Mouse (Mus musculus) liver, embryonic 11.5 days (tissue): ENCODE results near the gene Olfml3. TPM values are rescaled to one million over a fixed set of nuclear protein-coding genes. Genes with fewer than 3 reads are reported as not detected.

Experiments
- ATAC-seq: fragments of 200-750 bp; cut with Nextera tagmentation; replicated peaks from 2 replicates; pipeline ENCODE4 v1.8.0; 2017; ENCODE audit warnings: moderate number of reproducible peaks, mild to moderate bottlenecking, moderate TSS enrichment, moderate library complexity; ENCODE audit not compliant: low FRiP score
- DNase-seq: peaks from one replicate; pipeline ENCODE4 v3.0.0-alpha.2; 2017; ENCODE audit warnings: low spot score
- H3K27ac ChIP-seq: fragments of 300-500 bp; sonication (generic); 2 replicates; pipeline ENCODE4 v1.5.1; 2014; ENCODE audit warnings: mild to moderate bottlenecking, low read depth, low read length, control low read depth
- H3K27me3 ChIP-seq: fragments of 300-500 bp; sonication (generic); replicated peaks from 2 replicates; pipeline ENCODE4 v1.6.1; 2014; ENCODE audit warnings: low read length, mixed read lengths; ENCODE audit not compliant: control insufficient read depth, insufficient read depth
- H3K36me3 ChIP-seq: fragments of 300-500 bp; sonication (generic); 2 replicates; pipeline ENCODE4 v1.6.1; 2014; ENCODE audit warnings: mild to moderate bottlenecking, low read length, moderate library complexity, mixed read lengths; ENCODE audit not compliant: control insufficient read depth, insufficient read depth
- H3K4me1 ChIP-seq: fragments of 300-500 bp; sonication (generic); replicated peaks from 2 replicates; pipeline ENCODE4 v1.6.1; 2014; ENCODE audit warnings: low read length, mixed read lengths; ENCODE audit not compliant: control insufficient read depth, insufficient read depth
- H3K4me2 ChIP-seq: fragments of 300-500 bp; sonication (generic); 2 replicates; pipeline ENCODE4 v1.6.1; 2014; ENCODE audit warnings: mild to moderate bottlenecking, control low read depth, moderate library complexity
- H3K4me3 ChIP-seq: fragments of 300-500 bp; sonication (generic); 2 replicates; pipeline ENCODE4 v1.5.1; 2014; ENCODE audit warnings: low read depth, low read length, control low read depth
- H3K9ac ChIP-seq: fragments of 300-500 bp; sonication (generic); 2 replicates; pipeline ENCODE4 v1.6.1; 2014; ENCODE audit warnings: low read depth, low read length, control low read depth
- H3K9me3 ChIP-seq: fragments of 300-500 bp; sonication (generic); 2 replicates; pipeline ENCODE4 v1.6.1; 2016; ENCODE audit warnings: low read length, inconsistent platforms, mixed read lengths; ENCODE audit not compliant: control insufficient read depth
- WGBS: fragments of 180-500 bp; shearing (Covaris S2); extraction: QIAGEN DNeasy Blood & Tissue Kit; methylation state at CpG from one replicate; pipeline ENCODE4 v1.1.7; 2014; 5-methylcytosine and 5-hydroxymethylcytosine counted together
- polyA plus RNA-seq: library from polyadenylated mRNA; unstranded; fragments of >200 nt; fragmentation: Nextera tagmentation; extraction: Ambion mirVana; gene quantifications from 2 replicates; pipeline ENCODE4 v1.2.1, GENCODE M21; 2014

The Olfml3 gene
- polyA plus RNA-seq, 1 experiment from 2014 or later: 8.5 TPM

DNA sequence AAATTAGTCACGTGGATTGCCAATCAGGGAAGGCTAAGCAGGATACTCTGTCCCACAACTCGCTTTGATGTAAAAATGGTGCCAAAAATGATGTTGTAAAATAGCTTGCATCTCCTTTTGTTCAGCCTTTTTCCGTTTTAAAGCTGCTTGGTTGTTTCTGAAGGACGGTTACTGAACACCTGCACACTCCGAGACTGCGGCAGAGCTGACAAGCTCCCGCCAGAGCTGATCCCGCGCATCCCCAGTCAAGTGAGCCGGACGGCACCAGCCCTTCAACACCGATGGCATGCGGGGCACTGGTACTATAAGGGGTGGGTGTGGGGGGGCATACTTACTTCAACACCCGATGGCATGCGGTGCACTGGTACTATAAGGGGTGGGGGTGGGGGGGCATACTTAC lies 36.2 kb upstream of the Olfml3 start:
- no peak for DNase-seq
- Histone ChIP-seq H3K27me3 (no peaks in the 10 kb centered on the region), H3K27ac (no peak overlapping the region), H3K36me3 (peaks cover 20% of the 10 kb centered on the region), H3K9ac (no peak overlapping the region), H3K4me3 (no peak overlapping the region), H3K4me1 (no peaks in the 10 kb centered on the region), H3K9me3 (no peaks in the 10 kb centered on the region), H3K4me2 (no peak overlapping the region)
- 88% methylated on average over 15 of the region's 15 CpGs for WGBS
- no peak for ATAC-seq

DNA sequence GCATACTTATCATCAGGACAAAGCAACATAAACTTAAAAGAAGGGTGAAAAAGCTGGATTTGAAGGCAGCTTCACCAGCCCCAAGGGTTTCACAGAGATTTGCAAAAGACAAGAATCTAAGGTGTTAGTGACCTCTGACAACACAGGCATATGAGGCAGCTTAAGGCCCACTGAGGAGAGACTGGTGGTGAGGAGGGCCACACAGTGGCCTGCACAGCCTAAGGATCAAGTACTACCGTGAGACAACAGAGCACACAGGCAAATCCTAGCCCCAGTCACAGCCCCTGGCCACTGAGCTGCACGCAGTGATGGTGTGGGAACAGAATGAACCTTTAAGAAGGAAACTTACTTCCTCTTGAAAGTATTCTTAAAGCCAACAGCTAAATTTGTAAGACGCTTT lies 35.7 kb upstream of the Olfml3 start:
- ATAC-seq (no peak), DNase-seq (no peak)
- H3K27ac ChIP-seq: no peak overlapping the region
- H3K9me3 ChIP-seq: no peaks in the 10 kb centered on the region
- 85% methylated on average over 3 of the region's 3 CpGs for WGBS
- H3K4me1 ChIP-seq: no peaks in the 10 kb centered on the region
- H3K4me3 ChIP-seq: no peak overlapping the region
- H3K27me3 ChIP-seq: no peaks in the 10 kb centered on the region
- peaks cover 22% of the 10 kb centered on the region for H3K36me3 ChIP-seq
- no peak overlapping the region for H3K9ac ChIP-seq
- H3K4me2 ChIP-seq: no peak overlapping the region

DNA sequence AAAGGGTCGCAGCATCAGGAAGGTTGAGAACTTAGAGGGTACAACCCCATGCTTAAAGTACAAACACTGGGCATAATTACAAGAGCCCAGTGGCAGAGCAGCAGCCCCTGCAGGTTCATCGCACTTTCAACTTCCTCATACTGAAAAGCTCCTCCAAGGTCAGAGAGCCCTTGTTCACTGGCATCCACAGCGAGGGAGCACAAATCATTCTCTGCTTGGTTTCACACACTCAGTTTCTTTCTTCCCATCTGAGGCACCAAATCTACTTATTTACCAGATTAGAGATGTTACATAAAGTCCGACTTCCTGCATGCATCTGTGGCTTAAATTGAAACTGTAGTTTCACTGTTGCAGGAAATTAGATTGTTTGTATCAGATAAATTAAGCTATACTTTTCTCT lies 35.0 kb upstream of the Olfml3 start:
- Histone ChIP-seq H3K4me1 (no peaks in the 10 kb centered on the region), H3K27ac (no peak overlapping the region), H3K9ac (no peak overlapping the region), H3K9me3 (no peaks in the 10 kb centered on the region), H3K36me3 (peaks cover 21% of the 10 kb centered on the region), H3K27me3 (no peaks in the 10 kb centered on the region), H3K4me3 (no peak overlapping the region), H3K4me2 (no peak overlapping the region)
- no peak for DNase-seq
- ATAC-seq: no peak
- 80% methylated on average over 4 of the region's 4 CpGs for WGBS

DNA sequence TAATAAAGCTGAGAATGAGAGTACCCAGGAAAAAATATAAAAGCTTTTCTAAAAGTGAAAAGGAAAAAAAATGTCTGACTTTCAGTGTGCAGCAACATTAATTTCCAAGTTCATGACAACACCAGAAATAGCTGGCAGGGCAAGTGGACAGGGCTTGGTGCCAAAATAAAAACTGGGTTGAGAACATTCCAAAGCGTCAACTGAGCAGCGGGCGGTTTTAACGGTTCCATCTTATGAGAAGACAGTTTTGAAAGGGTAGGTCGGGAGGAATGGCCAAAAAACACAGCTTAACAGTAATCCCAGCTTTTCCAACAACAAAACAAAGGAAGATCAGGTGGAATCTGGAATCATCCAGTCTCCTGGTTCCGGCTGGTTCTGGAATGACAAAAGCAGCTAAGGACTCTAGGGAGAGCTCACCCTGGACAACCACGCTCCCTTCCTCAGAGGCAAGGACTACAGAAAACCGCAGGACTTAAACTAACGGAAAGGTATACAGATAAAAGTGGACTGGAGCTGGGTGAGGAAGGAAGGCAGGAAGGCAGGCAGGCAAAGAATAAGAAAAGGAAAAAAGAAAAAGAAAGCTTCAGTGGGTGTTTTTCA lies 33.8 kb upstream of the Olfml3 start:
- DNase-seq (no peak), ATAC-seq (no peak)
- no peaks in the 10 kb centered on the region for H3K27me3 ChIP-seq
- no peak overlapping the region for H3K27ac ChIP-seq
- 84% methylated on average over 9 of the region's 9 CpGs for WGBS
- H3K9ac ChIP-seq: no peak overlapping the region
- no peaks in the 10 kb centered on the region for H3K4me1 ChIP-seq
- peaks cover 12% of the 10 kb centered on the region for H3K36me3 ChIP-seq
- no peak overlapping the region for H3K4me2 ChIP-seq
- no peaks in the 10 kb centered on the region for H3K9me3 ChIP-seq
- no peak overlapping the region for H3K4me3 ChIP-seq

DNA sequence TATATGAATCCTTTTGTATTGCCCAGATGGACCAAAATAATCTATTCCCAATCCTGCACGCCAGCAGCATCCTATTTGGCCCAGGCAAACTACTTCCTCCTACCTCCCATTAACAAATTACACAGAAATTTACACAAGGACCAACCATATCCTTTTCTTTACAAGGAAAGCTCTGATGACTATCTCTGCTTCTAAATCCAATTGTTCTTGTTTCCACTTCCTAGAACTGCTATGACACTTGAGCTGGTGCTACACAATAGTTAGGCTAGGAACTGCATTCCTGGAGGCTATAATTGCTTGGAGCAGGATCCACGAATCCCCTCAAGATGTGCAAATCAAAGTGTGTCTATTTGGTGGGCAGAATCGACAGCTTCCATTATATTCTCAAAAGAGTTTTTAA lies 29.0 kb upstream of the Olfml3 start:
- Histone ChIP-seq H3K4me2 (no peak overlapping the region), H3K9me3 (no peaks in the 10 kb centered on the region), H3K4me3 (no peak overlapping the region), H3K9ac (no peak overlapping the region), H3K27me3 (no peaks in the 10 kb centered on the region), H3K36me3 (peaks cover 23% of the 10 kb centered on the region), H3K27ac (no peak overlapping the region), H3K4me1 (no peaks in the 10 kb centered on the region)
- no peak for ATAC-seq
- DNase-seq: no peak
- WGBS: 82% methylated on average over 3 of the region's 3 CpGs

DNA sequence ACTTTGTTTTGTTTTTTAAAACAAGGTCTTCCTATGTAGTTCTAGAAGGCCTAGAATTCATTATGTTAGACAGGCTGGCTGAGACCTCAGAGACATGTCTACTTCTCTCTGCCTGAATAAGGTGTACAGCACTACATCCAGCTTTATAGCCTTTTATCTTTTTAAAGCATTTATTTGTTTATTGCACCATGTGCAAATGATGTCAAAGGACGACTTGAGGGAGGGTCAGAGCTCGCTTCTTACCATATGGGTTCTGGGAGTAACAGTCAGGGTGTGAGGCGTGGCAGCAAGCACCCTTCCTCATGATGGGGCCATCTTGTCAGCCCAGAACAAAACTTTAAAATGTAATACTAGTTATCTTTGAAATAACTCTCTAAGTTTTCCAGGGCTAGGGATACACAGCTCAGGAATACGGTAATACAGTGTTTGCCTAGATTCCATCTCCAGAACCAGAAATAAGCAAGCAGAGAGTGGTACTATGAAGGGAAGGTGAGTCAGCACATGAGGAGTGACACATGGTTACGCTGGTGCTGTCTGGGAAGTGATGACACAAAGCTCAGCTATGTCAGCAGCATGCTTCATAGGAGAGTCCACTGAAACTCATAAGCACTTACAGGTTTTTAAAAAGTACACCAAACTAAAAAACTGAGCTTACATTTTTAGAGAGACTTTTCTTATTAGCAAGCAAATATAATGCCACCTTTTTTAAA lies 21.6 kb upstream of the Olfml3 start:
- no peak for ATAC-seq
- no peaks in the 10 kb centered on the region; the same call in 1 of the 2 replicates for H3K4me1 ChIP-seq
- WGBS: 79% methylated on average over 5 of the region's 5 CpGs
- no peak overlapping the region for H3K9ac ChIP-seq
- no peak overlapping the region for H3K4me2 ChIP-seq
- peaks cover 35% of the 10 kb centered on the region for H3K36me3 ChIP-seq
- no peak overlapping the region for H3K4me3 ChIP-seq
- no peaks in the 10 kb centered on the region for H3K9me3 ChIP-seq
- no peak overlapping the region for H3K27ac ChIP-seq
- no peaks in the 10 kb centered on the region for H3K27me3 ChIP-seq
- no peak for DNase-seq

DNA sequence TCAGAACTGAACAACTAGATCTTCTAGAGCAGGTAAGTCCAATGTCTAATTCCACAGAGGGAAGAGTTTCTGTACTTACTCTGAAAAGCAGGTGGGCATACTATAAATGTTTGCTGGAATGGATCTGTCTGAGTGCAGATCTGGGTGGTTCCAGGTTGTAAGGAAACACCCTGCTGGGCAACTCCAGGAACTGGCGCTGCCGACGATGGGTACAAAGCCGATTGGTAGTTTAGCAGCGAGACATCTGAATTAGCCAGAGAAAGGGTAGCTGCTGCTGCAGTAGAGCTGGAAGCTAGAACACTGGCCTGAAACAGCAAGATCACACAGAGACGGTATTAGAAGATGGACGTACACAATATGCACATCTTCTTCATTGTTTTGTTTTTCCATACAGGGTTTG lies 20.7 kb upstream of the Olfml3 start:
- H3K4me3 ChIP-seq: no peak overlapping the region
- H3K27ac ChIP-seq: no peak overlapping the region
- peaks cover 36% of the 10 kb centered on the region for H3K36me3 ChIP-seq
- H3K4me2 ChIP-seq: no peak overlapping the region
- no peaks in the 10 kb centered on the region; the same call in 1 of the 2 replicates for H3K4me1 ChIP-seq
- ATAC-seq (no peak), DNase-seq (no peak)
- WGBS: 91% methylated on average over 7 of the region's 7 CpGs
- H3K9me3 ChIP-seq: no peaks in the 10 kb centered on the region
- no peaks in the 10 kb centered on the region for H3K27me3 ChIP-seq
- no peak overlapping the region for H3K9ac ChIP-seq

DNA sequence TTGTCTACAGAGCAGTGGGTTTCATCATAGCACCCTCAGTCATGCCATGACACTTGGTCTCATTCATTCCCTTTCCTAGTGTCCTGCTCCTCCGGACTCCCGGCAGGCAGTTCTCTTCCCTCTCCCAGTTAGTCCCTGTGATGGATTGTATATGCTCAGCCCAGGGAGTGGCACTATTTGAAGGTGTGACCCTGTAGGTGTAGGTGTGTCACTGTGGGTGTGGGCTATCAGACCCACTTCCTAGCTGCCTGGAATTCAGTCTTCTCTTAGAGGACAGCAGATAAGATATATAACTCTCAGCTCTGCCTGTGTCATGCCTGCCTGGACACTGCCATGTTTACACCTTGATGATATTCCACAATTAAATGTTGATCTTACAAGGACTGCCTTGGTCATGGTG lies 19.1 kb upstream of the Olfml3 start:
- no peaks in the 10 kb centered on the region for H3K9me3 ChIP-seq
- H3K27ac ChIP-seq: no peak overlapping the region
- no peak for ATAC-seq
- H3K36me3 ChIP-seq: peaks cover 34% of the 10 kb centered on the region
- no peaks in the 10 kb centered on the region for H3K27me3 ChIP-seq
- H3K9ac ChIP-seq: no peak overlapping the region
- no peaks in the 10 kb centered on the region; the same call in 1 of the 2 replicates for H3K4me1 ChIP-seq
- DNase-seq: no peak
- H3K4me3 ChIP-seq: no peak overlapping the region
- no peak overlapping the region for H3K4me2 ChIP-seq
- 85% methylated on average over 2 of the region's 2 CpGs for WGBS

DNA sequence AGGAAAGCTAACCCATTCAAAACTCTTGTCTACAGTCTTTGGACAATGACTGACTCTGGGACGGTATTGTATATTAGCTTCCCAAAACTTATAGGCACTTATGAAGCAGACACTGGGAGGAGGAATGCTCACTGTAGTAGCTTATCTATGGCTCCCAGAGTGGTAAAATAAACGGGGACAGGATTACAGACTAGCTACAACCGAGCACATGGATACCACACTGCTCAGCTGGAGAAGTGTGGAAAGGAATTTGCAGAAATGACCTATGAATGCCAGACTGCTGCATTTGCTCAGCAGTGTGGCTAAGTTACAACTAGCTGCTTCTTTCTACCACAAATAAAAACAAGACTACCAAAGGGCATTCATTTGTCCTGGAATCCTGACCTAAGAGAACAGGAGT lies 17.6 kb upstream of the Olfml3 start:
- Histone ChIP-seq H3K27ac (no peak overlapping the region), H3K4me2 (no peak overlapping the region), H3K9me3 (no peaks in the 10 kb centered on the region), H3K36me3 (peaks cover 33% of the 10 kb centered on the region), H3K4me3 (no peak overlapping the region), H3K9ac (no peak overlapping the region), H3K27me3 (no peaks in the 10 kb centered on the region), H3K4me1 (no peaks in the 10 kb centered on the region; the same call in 1 of the 2 replicates)
- ATAC-seq: no peak
- WGBS: 42% methylated on average over 3 of the region's 3 CpGs
- no peak for DNase-seq
